Mouse (Mus musculus) cerebellum, adult 9-11 months (tissue): ENCODE results near the gene Zeb2.

Experiments
- DNase-seq: peaks from one replicate; pipeline ENCODE4 v3.0.0; 2022

The Zeb2 gene

DNA sequence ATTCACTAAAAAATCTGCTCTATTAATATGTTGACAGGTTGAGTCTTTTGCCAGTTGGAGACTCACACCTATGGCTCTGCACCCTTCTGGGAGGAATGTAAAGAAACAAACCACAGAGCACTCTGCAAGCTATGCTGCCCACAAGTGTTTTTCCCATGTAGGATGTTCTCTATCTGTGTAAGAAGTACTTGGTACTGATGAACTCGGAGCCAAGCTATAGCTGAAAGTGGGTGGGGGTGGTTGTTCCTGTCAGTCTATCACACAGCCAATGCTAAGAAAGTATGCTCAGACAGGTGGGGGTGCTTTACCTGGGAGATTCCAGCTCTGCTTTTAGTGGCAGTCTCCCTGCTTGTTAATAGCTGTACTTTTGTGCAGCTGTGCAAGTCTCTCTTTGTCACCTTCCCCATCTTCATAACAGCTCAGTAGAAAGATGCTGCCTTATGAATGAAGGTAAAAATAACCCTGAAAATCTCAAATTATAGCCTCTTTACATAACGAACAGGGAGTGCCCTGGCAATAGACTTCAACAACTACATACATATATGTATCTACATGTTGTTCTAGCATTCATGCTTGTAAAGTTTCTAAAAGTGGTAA is 22.7 kb downstream of the Zeb2 start:
- DNase-seq = no peak

DNA sequence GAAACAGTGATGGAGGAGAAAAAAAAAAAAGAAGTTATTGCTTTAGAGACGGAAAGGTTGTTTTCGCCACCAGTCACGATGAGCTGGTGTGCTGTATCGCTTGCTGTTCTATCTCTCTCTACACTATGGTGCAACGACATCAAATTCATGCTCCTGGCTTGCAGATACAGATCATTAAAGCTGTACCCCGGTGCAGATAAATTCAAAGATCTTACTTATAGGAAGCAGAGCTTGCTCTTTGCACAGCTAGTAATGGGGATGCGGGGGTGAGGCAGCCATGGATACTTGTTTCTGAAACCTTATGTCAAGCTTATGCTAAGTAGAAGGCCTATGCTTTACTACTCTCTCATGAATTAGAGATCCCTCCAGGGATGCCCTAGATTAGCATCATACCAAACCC is 23.7 kb downstream of the Zeb2 start:
- no peak for DNase-seq

DNA sequence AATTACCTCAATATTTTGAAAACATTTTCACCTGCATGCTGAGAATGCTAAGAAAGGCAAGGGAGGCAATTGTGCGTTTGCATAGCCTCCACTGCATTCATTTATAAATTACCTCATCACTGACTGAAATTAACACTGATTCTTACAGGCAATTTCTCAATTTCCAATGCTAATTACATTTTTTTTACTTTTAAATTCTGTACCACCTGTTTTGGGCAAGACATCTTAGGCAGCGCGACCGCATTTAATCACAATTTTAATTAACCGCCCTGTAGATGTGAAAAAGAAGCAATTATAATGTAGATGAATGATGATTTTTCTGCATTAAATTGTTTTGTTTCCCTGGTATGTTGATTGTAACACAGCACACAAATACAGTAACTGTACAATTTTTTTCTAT is 24.5 kb downstream of the Zeb2 start:
- no peak for DNase-seq

DNA sequence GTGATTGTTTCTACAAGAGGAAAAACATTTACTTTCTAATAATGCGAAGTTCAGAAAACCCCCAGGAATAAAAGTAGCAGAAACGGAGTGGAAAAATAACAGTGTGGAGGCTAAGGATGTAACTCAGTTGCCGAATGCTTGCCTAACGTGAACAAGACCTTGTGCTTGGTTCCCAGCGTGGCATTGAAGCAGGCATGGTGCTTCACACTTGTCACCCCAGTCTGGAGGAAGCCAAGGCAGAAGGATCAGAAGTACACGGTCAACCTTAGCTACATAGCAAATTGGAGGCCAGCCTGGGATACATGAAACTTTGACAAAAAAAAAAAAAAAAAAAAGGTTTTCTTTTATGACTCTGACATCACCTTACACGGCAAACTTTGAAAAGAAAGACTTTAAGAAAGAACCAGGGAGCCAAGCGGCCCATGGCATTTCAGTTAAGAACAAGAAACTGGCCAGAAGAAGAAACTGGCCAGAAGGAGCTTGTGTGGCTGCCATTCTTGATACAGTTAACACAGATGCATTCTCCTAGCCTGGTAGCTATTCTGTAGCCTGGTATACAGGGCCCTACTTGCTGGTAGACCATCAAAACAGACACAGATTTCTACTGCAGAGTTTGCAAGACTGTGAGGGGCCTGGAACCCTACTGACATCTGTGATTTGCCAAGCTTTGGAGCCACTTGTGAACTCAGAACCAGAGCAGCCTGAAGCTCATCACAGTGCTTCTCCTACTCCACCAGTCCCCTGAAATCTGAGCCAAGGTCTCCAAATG is 26.5 kb downstream of the Zeb2 start:
- DNase-seq = no peak

DNA sequence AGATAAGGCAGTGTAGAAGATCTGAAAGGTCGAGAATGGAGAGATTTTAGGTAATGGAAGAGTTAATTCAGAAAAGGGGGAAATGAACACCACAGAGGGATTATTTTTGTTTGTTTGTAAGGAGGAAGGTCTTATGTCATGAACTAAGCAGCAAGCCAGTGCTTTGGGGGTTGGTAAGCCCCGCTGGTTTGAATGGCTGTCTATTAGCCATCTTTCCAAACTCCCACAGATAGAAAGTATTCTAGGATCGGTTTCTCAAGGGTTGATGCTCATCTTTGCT is 28.0 kb downstream of the Zeb2 start:
- DNase-seq = no peak

DNA sequence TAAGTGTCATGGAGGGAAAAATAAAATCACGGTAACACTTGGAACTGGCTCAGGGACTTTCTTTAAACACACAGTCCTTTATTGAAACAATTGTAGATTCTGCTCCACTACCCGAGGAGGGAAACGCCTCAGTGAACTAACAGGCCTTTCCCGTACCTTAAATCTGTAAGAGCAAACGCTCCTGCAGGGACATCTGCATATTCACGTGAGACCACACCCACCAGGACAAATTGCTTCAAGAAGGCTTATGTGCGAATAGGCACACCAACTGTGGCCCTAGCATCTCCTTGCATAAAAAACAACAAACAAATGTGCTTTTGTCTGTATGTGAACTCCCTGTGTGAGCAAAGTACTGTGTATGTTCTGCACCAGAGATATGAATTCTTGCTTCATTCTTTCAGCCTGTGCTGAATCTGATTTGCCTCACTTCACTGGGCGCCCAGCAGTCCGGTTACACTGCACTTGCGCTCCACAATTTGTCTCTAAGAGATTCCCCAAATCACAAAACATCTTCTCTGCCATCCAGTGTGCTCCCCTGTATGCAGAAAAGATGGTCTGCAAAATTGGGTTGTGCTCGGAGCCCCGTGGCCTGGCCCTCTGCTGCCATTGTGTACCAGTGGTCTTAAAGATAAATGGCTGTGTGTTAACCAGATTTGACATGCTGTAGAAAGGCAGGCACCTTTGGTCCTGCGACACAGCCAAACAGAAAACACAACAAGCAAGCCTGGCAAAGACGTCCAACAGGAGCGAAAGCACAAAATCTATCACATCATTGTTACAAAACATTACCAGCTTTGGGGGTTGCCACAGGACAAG is 28.6 kb downstream of the Zeb2 start:
- no peak for DNase-seq

DNA sequence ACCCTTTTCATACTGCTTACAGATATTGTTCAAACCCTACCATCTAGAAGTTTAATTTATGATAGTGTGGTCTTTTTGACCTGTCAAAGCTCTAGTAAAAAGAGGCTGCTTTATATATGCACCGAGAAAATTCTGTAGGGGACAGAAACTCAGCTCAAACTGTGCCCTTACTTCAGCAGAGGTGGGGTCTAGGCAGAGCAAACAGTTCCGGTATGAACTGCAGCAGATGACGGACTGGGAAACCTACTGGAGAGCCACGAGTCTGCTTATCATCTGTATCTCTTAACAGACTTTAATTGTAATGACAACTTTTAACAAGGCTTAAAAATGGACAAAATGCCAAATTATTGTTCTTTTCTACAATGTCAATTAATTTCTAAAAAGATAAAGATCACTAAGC is 30.0 kb downstream of the Zeb2 start:
- no peak for DNase-seq

DNA sequence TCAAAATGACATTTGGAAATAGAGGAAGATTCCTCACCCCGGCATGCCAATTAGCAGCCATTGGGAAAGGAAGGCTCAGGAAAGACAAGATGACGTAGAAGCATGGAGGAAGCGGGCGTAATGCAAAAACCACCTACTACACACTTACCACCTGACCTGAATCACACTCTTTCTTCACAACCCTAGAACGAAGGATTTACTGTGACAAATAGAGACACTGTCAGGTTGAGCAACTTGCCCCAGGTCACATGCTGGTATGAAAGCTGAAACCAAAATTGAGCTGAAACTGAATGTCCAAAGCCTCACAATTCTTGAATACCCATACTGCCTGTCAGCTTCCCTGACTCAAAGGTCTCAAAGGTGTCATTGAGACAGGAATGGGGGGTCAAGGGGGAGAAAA is 31.5 kb downstream of the Zeb2 start:
- no peak for DNase-seq

DNA sequence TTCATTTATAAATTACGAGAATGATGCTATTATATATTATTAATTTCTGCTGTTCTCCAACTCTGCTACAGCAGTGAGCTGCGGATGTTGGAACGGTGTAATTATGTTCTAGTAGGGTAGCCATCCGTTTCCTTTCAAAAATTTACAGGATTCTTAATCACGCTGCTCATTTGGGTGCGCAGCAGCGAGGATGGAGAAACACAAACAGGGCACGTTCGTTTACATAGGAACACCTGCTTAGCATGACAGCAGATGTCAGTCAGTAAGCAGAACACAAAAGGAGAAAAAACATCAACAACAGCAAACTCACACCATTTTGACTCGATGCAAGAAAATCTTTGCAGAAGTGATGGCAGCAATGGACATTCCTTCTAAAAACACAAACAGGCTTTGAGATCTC is 34.2 kb downstream of the Zeb2 start:
- DNase-seq = no peak

DNA sequence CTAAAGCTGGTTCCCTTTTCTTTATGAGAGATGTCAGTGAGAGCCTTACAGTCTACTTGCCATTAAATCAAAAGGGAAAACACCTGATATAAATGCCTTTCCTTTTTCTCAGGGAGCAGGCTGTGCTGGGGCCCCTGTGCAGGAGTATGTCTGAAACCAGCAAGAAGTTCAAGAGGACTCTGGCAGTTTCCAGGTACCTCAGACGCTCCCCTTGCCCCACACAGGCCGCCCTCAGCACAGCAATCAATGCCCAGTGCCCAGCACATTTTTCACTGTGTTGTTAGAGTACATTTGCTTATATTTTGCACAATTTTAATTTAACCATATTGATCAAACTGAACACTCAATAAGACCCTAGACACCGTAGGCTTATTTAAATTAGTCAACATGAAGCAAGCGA is 35.6 kb downstream of the Zeb2 start:
- no peak for DNase-seq

DNA sequence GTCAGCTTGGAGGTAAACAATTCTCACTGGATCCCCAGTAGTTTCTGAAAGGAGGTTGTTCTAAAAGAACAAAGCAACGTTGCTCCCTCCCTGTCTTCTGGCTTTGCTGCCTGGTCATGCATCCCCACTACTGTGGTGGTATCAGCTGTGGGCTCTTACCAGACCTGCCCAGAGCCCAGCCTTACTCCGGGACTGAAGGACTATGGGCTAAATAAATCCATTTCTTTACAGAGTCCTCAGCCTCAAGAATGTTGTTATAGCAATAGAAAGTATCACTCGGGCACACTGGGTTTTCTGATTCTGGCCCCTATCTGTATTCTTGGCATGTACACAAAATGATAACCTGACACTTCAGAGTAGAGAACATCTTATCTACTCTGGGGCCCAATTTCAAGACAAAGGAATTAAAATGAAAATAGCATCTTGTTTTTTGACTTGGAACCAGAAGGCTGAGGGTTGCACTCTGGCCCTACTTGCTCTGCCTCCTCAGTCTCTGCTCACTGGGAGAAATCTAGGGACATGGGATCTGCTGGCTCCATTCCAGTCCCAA is 39.2 kb downstream of the Zeb2 start:
- no peak for DNase-seq

DNA sequence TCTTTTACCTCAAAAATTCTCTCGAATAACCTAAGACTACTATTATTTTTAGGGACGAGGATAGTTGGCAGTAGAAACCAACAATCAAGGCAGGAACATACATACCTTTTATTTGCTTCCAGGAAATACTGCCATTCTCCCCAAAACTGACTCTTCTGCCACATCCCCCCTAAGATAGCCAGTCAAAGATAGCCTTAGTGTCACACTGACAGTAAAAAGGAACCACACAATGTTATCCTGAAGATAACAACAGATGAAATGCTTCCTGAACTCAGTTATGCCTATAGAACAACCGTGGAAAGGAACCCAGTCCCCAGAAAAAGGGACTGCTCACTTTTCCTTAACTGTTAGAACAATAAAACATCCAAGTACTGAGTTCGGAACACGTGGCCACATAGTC is 39.8 kb downstream of the Zeb2 start:
- DNase-seq = no peak

DNA sequence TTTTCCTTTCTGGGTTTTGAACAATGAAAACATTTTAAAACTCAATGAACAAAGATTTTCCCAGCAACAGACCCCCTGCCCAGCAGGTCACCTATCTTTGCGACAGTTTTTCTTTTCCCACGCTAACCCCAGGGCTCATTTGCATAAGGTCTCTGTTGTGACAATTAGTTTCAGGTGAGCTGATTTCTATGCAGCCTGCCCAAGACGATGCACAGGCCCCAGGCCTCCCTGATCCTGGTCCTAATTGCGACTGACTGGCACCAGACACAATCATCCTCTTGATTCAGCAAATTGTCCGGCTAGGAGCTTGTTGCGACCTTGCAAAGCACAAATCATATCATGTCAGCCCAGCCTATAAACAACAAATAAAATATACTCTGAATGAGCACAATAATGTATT is 44.2 kb downstream of the Zeb2 start:
- DNase-seq = no peak

DNA sequence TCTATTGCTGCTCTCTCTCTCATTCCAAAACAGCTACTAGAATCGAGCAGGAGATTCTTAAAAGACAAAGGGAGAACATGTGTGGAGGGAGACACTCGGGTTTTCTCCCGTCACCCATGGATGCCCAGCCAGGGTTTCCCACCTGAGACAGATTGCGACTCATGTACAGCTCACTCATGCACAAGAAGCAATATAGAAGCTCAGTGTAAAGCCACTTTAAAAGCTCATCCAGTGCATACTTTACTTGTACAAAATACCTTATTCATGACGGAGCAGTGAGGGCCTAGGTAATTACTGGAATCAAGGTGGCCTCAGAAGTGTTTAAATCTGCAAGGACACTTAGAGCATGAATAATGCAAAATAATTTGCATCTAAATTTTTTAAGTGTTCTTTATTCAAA is 45.9 kb downstream of the Zeb2 start:
- DNase-seq = no peak

DNA sequence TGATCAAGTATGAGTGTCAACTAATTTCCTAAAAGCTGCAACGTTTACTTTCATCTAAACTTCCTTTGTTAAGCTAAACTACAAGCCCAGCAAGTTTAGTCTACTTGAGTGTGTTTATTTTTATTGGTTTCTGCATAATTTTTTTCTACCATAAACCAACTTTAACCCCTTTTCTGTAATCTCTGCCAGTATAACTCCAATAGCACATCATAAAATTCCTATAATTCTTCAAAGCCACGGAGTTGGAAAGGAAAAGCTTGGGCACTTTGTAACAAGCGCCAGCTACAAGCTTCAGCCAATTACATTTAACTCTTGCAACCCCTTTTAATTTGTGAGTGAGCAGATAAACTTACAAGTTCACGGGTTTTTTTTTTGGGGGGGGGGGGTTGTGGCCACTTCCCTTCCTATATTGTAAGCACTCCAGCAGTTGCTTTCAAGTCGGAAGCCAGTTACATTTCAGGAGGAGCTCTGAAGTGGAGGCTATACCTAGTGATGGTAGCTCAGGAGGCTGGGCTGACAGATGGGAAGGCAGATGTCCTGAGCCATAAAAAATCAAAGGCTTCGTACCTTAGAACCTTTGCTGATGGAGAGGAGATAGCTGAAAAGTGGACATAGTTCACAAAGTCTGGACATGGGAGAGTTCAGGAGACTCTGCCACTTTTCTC is 46.5 kb downstream of the Zeb2 start:
- DNase-seq = no peak

DNA sequence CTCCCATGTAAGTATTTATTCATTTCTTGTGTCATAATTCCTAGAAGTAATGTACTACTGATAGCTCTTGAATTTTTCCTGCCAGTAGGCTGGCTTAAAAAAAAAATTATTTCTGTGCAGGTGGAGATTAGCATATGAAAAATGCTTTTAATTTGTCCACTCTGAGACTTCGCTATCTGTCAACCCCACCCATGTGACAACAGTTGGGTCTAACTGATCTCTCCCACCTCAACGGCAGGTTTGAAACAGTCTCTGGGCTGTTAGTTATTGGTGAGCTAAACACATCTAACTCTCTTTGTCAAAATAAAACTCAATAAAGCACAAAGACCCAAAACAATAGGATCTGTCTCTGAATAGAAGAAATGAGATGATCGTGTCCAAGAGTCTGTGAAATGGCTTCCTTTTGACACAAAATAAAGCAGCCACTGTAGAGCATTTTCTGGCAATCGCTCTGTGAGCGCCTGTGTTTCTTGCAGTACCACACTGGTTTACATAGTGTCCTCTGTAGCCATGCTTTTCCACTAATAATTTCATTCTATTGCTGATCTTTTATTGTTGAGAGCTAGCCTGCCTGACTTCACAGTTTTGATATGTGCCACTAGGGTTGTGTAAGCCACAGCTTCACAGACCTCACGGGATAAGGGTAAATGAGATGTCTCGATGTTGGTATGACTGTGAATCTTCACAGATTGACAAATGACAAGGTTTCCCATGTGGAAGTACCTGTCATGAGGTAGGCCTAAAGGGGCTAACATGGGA is 48.2 kb downstream of the Zeb2 start:
- DNase-seq = no peak

DNA sequence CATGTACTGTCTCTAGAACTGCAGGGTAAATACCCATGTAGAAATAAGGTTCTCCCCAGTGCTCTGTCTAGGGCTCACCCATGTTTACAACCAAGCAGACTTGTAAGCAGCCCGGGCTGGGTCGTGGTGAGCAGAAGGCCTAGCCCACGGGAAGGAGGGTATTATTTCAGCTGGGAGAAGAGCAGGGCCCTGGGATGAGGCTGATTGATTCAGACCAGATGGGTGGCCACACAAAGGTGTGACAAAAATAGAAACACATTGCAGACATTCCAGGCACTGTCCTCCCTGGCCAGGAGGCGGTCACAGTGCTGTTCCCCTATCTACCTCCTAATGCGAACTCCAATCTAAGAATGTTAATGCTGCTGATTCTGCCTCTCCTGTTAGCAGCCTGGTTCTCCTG is 50.1 kb downstream of the Zeb2 start:
- no peak for DNase-seq

DNA sequence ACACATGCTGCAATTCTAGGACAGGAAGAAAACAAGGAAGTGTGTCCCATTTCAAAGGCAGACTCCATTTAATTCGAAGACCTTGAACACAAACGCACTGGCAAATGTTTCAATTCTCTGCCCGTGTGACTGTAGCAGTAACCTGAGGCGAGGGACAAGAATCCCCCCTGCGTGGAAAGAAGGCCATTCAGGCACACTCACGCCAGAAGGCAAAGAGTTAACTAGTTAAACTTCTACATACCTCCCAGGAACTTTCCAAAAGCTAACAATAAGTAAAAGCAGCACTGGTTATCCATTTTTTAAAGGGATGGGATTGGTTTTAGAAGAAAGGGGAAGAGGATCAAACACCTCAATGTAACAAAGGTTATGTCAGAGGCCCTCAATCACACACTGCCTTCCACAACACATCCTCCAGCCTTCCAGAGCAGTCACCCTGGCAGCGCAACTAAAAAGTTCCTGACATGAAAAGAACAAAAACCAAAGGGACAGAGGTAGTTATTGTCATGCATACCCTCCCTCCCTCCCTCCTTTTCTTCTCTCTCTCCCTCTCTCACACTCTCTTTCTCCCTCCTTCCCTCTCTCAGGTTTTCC is 53.8 kb downstream of the Zeb2 start:
- DNase-seq = no peak

DNA sequence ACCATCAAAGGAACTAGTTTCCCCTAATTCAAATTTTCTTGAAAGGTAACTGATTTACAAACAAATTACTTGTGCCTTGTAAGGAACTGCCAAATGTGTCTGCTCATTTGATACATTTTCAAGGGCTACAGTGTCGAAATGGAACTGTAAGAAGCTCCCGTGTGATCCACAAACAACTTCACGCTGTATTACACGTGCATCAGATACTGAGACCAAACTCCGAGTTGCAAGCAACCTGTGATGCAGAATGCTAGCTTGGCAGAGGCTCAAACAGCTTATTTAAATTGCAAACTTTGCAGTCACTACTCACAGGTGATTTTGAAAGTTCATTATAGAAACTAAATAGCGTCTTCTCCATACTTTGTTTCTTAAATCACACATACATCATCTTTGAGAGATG is 55.1 kb downstream of the Zeb2 start:
- no peak for DNase-seq

DNA sequence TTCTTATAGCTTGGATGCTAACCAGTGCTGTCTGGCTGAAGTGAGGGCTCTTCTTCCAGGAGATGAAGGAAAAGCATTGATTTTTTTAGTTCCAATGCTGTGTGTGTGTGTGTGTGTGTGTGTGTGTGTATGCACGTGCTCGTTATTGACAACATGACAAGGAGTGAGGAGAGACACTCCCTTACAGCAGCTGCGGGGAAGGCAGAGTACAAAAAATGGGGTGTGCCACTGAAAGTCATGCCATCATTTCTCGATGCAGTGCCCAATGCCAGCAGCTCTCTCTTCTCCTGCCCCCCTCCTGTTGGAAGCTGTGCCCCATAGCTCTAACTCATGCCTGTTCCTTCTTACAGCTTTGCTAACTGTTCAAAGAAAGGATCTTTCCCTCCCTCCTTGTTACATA is 56.4 kb downstream of the Zeb2 start:
- no peak for DNase-seq

DNA sequence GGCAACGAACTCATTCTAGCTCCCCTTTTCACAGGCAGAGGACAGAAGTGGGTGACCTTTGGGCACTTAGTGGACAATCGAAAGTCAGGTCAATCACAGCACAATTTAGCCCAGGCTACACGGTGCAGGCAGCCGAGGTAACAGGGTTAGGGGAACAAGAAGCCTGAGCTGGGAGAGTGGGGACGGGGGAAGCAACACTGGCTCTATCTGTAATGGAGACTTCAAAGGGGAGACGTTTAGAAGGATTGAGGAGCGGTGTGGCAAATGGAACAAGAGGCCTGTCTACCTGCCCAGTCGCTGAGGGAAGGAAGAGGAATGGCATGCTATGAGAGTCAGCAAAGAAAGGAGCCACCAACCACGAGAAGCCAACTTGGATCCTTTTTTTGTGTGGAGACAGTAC is 57.0 kb downstream of the Zeb2 start:
- DNase-seq = no peak

DNA sequence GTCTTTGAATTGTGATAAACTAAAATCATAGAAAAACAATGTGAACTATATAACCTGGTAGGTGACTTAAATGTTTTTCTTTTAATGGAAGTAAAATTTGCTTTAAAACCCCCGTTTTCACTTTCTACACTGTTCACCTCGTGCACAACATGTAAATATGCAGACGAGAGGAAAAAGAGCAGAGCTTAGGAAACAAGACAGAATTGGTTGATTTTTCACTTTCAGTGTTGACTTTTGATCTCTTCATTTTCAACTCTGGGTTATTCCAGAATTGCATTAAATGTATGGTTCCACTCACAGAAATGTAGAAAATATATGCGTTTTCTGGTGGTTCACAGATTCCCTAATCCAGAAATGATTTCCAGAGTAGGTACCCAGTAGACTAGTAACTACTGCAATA is 57.6 kb downstream of the Zeb2 start:
- DNase-seq = no peak

DNA sequence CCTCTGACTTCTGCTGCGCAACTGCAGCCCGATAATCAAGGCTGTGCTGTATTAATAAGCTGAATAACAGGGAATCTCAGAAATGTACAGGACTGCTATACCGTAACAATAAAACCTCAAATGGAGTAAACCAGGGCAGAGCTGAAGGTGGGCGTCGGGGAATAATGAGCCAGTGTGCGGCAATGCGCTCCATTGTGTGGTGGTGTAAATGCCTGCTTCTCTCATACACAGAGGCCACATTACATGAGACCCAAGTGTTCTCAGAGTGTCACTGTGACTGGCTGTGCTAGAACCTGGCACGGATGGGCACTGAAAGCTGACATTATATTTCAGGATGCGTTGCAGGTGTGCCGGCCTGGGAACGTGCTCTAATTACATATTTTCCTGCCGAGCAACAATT is 58.2 kb downstream of the Zeb2 start:
- DNase-seq = no peak
